Mouse (Mus musculus) intestine, postnatal 0 days (tissue): ENCODE results near the gene Timm17b. TPM values are rescaled to one million over a fixed set of nuclear protein-coding genes. Genes with fewer than 3 reads are reported as not detected.
"Not testable (repeated sequence)": the region's sequence is repeated elsewhere in the genome, so short reads cannot be mapped to it uniquely, and the experiment has no call there.

Source experiments
- ATAC-seq: fragments of 200-750 bp; cut with Nextera tagmentation; 2 replicates; pipeline ENCODE4 v1.8.0; 2017; ENCODE audit warnings: mild to moderate bottlenecking, moderate TSS enrichment, moderate library complexity
- H3K27ac ChIP-seq: fragments of 300-500 bp; sonication (generic); 2 replicates; pipeline ENCODE4 v1.5.1; 2014; ENCODE audit warnings: mild to moderate bottlenecking, low read depth, low read length, moderate library complexity
- H3K27me3 ChIP-seq: fragments of 300-500 bp; sonication (generic); replicated peaks from 2 replicates; pipeline ENCODE4 v1.6.1; 2014; ENCODE audit warnings: low read length, mixed read lengths; ENCODE audit not compliant: control insufficient read depth, insufficient read depth
- H3K36me3 ChIP-seq: fragments of 300-500 bp; sonication (generic); 2 replicates; pipeline ENCODE4 v1.6.1; 2014; ENCODE audit warnings: mild to moderate bottlenecking, moderate library complexity; ENCODE audit not compliant: control insufficient read depth, insufficient read depth
- H3K4me1 ChIP-seq: fragments of 300-500 bp; sonication (generic); replicated peaks from 2 replicates; pipeline ENCODE4 v1.6.1; 2014; ENCODE audit warnings: antibody characterized with exemption, low read length, mixed read lengths; ENCODE audit not compliant: control insufficient read depth, insufficient read depth
- H3K4me2 ChIP-seq: fragments of 300-500 bp; sonication (generic); replicated peaks from 2 replicates; pipeline ENCODE4 v1.6.1; 2014; ENCODE audit warnings: low read depth, mild to moderate bottlenecking, moderate library complexity
- H3K4me3 ChIP-seq: fragments of 300-500 bp; sonication (generic); 2 replicates; pipeline ENCODE4 v1.5.1; 2014; ENCODE audit warnings: low read depth, low read length
- H3K9ac ChIP-seq: fragments of 300-500 bp; sonication (generic); 2 replicates; pipeline ENCODE4 v1.6.1; 2014; ENCODE audit warnings: mild to moderate bottlenecking, low read depth, low read length
- H3K9me3 ChIP-seq: fragments of 300-500 bp; sonication (generic); 2 replicates; pipeline ENCODE4 v1.6.1; 2016; ENCODE audit warnings: mixed run types; ENCODE audit not compliant: control insufficient read depth
- CTCF ChIP-seq: sonication (generic); IDR thresholded peaks from 2 replicates; pipeline ENCODE4 v1.5.1; 2016; ENCODE audit warnings: low read depth, mild to moderate bottlenecking, control low read depth, antibody characterized with exemption, moderate library complexity
- WGBS: fragments of 180-500 bp; shearing (Covaris S2); extraction: QIAGEN DNeasy Blood & Tissue Kit; methylation state at CpG from one replicate; pipeline ENCODE4 v1.1.7; 2014; 5-methylcytosine and 5-hydroxymethylcytosine counted together
- polyA plus RNA-seq: library from polyadenylated mRNA; unstranded; fragments of >200 nt; fragmentation: Nextera tagmentation; extraction: Ambion mirVana; gene quantifications from 2 replicates; pipeline ENCODE4 v1.2.1, GENCODE M21; 2015

Gene Timm17b
- polyA plus RNA-seq, 1 experiment from 2014 or later = 109 TPM

DNA sequence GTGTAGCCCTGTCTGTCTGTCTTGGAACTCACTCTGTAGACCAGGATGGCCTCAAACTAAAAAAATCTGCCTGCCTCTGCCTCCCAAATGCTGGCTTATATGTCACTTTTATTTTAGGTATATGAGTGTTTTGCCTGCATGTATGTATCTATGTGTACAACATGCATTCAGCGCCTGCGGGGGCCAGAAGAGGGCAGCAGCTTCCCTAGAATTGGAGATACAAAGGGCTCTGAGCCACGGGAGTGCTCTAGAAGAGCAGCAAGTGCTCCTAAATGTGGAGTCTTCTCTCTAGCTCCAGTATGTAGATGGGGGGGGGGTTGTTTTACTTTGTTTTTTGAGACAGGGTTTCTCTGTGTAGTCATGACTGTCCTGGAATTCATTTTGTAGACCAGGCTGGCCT lies 16.5 kb downstream of the Timm17b start:
- not testable (repeated sequence) for H3K9ac ChIP-seq, ATAC-seq, H3K36me3 ChIP-seq, H3K9me3 ChIP-seq, H3K4me2 ChIP-seq, H3K4me1 ChIP-seq, H3K4me3 ChIP-seq, H3K27ac ChIP-seq
- peak; percentile 52 for TF ChIP-seq CTCF
- peaks cover 12% of the 10 kb centered on the region for H3K27me3 ChIP-seq
- 38% methylated on average over 3 of the region's 3 CpGs for WGBS

DNA sequence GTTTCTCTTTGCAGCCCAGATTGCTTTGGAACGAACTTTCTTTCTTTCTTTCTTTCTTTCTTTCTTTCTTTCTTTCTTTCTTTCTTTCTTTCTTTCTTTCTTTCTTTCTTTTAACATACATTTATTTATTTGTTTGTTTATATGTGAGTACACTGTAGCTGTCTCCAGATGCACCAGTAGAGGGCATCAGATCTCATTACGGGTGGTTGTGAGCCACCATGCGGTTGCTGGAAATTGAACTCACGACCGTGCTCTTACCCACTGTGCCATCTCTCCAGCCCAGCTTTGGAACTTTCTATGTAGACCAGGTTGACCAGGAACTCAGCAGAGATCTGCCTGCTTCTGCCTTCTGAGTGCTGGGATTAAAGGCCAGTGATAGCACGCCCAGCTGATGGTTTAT lies 18.8 kb downstream of the Timm17b start:
- 68% methylated on average over 6 of the region's 6 CpGs for WGBS
- H3K27ac ChIP-seq, H3K9me3 ChIP-seq, H3K4me3 ChIP-seq, H3K4me1 ChIP-seq, H3K36me3 ChIP-seq, H3K9ac ChIP-seq, ATAC-seq, H3K4me2 ChIP-seq: not testable (repeated sequence)
- 0 out of 2 replicates have a peak, but pooled peaks have one; percentile 20 for TF ChIP-seq CTCF
- peaks cover 32% of the 10 kb centered on the region for H3K27me3 ChIP-seq

DNA sequence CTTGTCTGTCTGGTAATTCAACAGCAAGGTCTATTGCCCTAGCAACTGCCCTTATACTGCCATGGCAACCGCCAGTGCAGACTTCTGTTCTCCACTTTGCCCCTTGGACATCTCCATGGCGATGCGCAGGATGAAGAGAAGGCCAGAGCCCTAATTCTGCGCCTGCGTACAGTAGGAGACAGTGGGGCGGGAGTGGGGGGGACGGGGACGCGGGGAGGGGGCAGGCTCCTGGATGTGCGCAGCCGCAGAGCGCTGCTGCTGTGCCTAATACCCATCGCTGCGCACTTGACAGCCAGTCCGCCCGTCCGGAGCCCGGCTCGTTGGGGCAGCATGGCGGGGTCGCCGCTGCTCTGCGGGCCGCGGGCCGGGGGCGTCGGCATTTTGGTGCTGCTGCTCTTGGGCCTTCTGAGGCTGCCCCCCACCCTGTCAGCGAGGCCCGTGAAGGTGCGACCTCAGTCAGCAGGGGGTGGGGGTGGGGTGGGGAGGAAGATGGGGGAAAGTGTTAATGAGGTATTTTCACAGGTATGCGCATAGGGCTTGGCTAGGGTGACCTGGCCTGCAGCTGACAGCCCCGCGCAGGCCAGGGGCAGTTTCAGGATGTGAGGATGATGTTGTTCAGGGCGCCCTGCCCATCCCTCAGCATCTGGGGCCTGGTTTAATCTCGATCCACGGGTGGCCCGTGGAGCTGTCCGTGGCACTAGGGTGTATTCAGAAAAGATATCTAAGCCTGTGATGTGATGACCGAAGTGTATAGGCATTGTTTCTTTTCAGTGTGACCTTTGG lies 20.6 kb downstream of the Timm17b start, which contains the start of gene Pcsk1n:
TSS of gene Pcsk1n (plus strand) at position 222 of the 783 bp plus-strand sequence.
- no peaks in the 10 kb centered on the region for H3K36me3 ChIP-seq
- H3K4me3 ChIP-seq = no peak within 1 kb of the TSS
- WGBS = 15% methylated on average over 39 of the region's 40 CpGs
- ATAC-seq = no peak
- no peaks in the 10 kb centered on the region for H3K4me1 ChIP-seq
- no peak within 1 kb of the TSS for H3K27ac ChIP-seq
- H3K9ac ChIP-seq = no peak within 1 kb of the TSS
- peaks cover 33% of the 10 kb centered on the region for H3K27me3 ChIP-seq
- no peaks in the 10 kb centered on the region for H3K9me3 ChIP-seq
- no peak for TF ChIP-seq CTCF
- H3K4me2 ChIP-seq = no peak within 1 kb of the TSS

GRCm38 (mm10) chrX:7922032-7922431 lies 22.9 kb downstream of the Timm17b start:
- peak overlapping the region; percentile 47 for H3K4me2 ChIP-seq
- H3K9ac ChIP-seq = no peak overlapping the region
- peak overlapping the region; percentile 26 for H3K4me3 ChIP-seq
- no peak for TF ChIP-seq CTCF
- H3K4me1 ChIP-seq = no peaks in the 10 kb centered on the region
- no peak overlapping the region for H3K27ac ChIP-seq
- WGBS = 13% methylated on average over 47 of the region's 48 CpGs
- H3K9me3 ChIP-seq = no peaks in the 10 kb centered on the region
- peaks cover 36% of the 10 kb centered on the region for H3K27me3 ChIP-seq
- no peak for ATAC-seq
- no peaks in the 10 kb centered on the region for H3K36me3 ChIP-seq

GRCm38 (mm10) chrX:7926266-7926665 lies 27.1 kb downstream of the Timm17b start:
- H3K27me3 ChIP-seq = peaks cover 19% of the 10 kb centered on the region
- no peaks in the 10 kb centered on the region for H3K9me3 ChIP-seq
- 75% methylated on average over 6 of the region's 6 CpGs for WGBS
- H3K9ac ChIP-seq = no peak overlapping the region
- H3K4me1 ChIP-seq = no peaks in the 10 kb centered on the region
- no peak for TF ChIP-seq CTCF
- no peak overlapping the region for H3K27ac ChIP-seq
- no peak for ATAC-seq
- peaks cover 2% of the 10 kb centered on the region; the same call in 1 of the 2 replicates for H3K36me3 ChIP-seq
- H3K4me2 ChIP-seq = no peak overlapping the region
- no peak overlapping the region for H3K4me3 ChIP-seq

GRCm38 (mm10) chrX:7927116-7927515 lies 28.0 kb downstream of the Timm17b start:
- Histone ChIP-seq H3K36me3 (peaks cover 5% of the 10 kb centered on the region; the same call in 1 of the 2 replicates), H3K4me1 (no peaks in the 10 kb centered on the region), H3K4me3 (no peak overlapping the region), H3K9me3 (no peaks in the 10 kb centered on the region), H3K9ac (no peak overlapping the region), H3K27ac (no peak overlapping the region), H3K27me3 (peaks cover 11% of the 10 kb centered on the region), H3K4me2 (no peak overlapping the region)
- ATAC-seq = no peak
- WGBS = 34% methylated on average over 10 of the region's 10 CpGs
- no peak for TF ChIP-seq CTCF
